Mouse (Mus musculus): ENCODE data around the gene Tap1. TPM values are rescaled to one million over a fixed set of nuclear protein-coding genes. Genes with fewer than 3 reads are reported as not detected.
A peak's percentile ranks its signal among the peaks of the same experiment; 100 is the strongest.

Tap1 gene
- polyA plus RNA-seq, 1 experiment from 2014 or later: 1.9 TPM

DNA sequence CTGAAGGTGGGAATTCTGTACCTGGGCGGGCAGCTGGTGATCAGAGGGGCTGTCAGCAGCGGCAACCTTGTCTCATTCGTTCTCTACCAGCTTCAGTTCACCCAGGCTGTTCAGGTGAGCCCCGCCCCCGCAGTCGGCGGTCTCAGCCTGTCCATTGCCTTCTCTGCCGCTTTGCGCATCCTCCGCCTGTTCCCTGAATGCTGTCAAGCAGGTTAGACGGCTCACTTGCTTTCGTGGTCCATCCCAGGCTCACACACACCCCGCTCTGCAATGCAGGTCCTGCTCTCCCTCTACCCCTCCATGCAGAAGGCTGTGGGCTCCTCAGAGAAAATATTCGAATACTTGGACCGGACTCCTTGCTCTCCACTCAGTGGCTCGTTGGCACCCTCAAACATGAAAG, 5.5 kb downstream of the Tap1 start:
- Histone ChIP-seq H3K9ac (ENCODE audit: low read length) (no peak overlapping the region), H3K9me3 (ENCODE audit: control insufficient read depth, low read length) (no peaks in the 10 kb centered on the region), H3K4me1 (ENCODE audit: control insufficient read depth in 2 of 2, insufficient read depth in 2 of 2, low read length in 2 of 2) (peaks cover 7 to 14% of the 10 kb centered on the region in 2 experiments; a peak in 3 of 4 replicates), H3K4me3 (ENCODE audit: control insufficient read depth in 1 of 2, insufficient read depth in 1 of 2, low read depth in 1 of 2, low read length in 2 of 2) (no peak overlapping the region), H3K27me3 (ENCODE audit: control insufficient read depth, insufficient read depth, low read length) (peaks cover 91% of the 10 kb centered on the region), H3K36me3 (ENCODE audit: control insufficient read depth, insufficient read depth, low read length) (no peaks in the 10 kb centered on the region), H3K4me2 (ENCODE audit: low read length) (no peak overlapping the region), H3K27ac (replicated peaks in 1 of 2; ENCODE audit: control insufficient read depth in 1 of 2, insufficient read depth in 1 of 2, low read depth in 2 of 2, low read length in 2 of 2) (no peak overlapping the region)
- no peak for ATAC-seq (ENCODE audit: insufficient number of reproducible peaks, insufficient read depth, low FRiP score, low read depth)
- 20% methylated on average over 16 of the region's 16 CpGs for WGBS

DNA sequence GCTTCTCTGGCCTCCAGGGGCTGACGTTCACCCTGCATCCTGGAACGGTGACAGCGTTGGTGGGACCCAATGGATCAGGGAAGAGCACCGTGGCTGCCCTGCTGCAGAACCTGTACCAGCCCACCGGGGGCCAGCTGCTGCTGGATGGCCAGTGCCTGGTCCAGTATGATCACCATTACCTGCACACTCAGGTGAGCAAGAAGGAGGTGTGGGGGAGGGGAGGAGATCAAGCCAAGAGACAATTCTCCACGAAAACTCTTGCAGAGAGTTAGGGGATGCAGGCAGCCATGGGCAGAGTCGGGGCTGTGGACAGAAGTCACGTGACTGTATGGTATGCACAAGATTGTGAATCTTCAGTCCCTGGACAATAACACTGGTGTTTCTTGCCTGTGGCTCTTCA, 6.1 kb downstream of the Tap1 start:
- Histone ChIP-seq H3K36me3 (ENCODE audit: control insufficient read depth, insufficient read depth, low read length) (no peaks in the 10 kb centered on the region), H3K9ac (ENCODE audit: low read length) (no peak overlapping the region), H3K4me1 (ENCODE audit: control insufficient read depth in 2 of 2, insufficient read depth in 2 of 2, low read length in 2 of 2) (peaks cover 4 to 16% of the 10 kb centered on the region in 2 experiments; a peak in 3 of 4 replicates), H3K27ac (replicated peaks in 1 of 2; ENCODE audit: control insufficient read depth in 1 of 2, insufficient read depth in 1 of 2, low read depth in 2 of 2, low read length in 2 of 2) (no peak overlapping the region), H3K4me3 (ENCODE audit: control insufficient read depth in 1 of 2, insufficient read depth in 1 of 2, low read depth in 1 of 2, low read length in 2 of 2) (no peak overlapping the region), H3K4me2 (ENCODE audit: low read length) (no peak overlapping the region), H3K9me3 (ENCODE audit: control insufficient read depth, low read length) (no peaks in the 10 kb centered on the region), H3K27me3 (ENCODE audit: control insufficient read depth, insufficient read depth, low read length) (peaks cover 98% of the 10 kb centered on the region)
- WGBS: 39% methylated on average over 8 of the region's 8 CpGs
- ATAC-seq (ENCODE audit: insufficient number of reproducible peaks, insufficient read depth, low FRiP score, low read depth): no peak

DNA sequence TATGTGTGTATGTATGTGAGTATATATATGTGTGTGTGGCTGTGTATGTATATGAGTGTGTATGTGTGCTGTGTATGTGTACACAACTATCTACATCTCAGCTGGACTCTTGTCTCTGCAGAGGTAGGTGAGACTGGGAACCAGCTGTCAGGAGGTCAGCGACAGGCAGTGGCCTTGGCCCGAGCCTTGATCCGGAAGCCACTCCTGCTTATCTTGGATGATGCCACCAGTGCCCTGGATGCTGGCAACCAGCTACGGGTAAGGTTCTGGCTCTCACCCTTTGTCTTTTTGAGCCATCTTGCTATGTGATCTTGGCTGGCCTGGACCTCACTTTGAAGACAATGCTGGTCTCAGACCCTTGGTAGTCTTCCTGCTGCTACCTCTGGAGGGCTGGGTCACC, 7.4 kb downstream of the Tap1 start:
- Histone ChIP-seq H3K4me1 (ENCODE audit: control insufficient read depth in 2 of 2, insufficient read depth in 2 of 2, low read length in 2 of 2) (peaks cover 4 to 16% of the 10 kb centered on the region in 2 experiments; a peak in 3 of 4 replicates), H3K4me3 (ENCODE audit: control insufficient read depth in 1 of 2, insufficient read depth in 1 of 2, low read depth in 1 of 2, low read length in 2 of 2) (no peak overlapping the region), H3K27me3 (ENCODE audit: control insufficient read depth, insufficient read depth, low read length) (peaks cover 98% of the 10 kb centered on the region), H3K36me3 (ENCODE audit: control insufficient read depth, insufficient read depth, low read length) (no peaks in the 10 kb centered on the region), H3K9me3 (ENCODE audit: control insufficient read depth, low read length) (no peaks in the 10 kb centered on the region), H3K27ac (replicated peaks in 1 of 2; ENCODE audit: control insufficient read depth in 1 of 2, insufficient read depth in 1 of 2, low read depth in 2 of 2, low read length in 2 of 2) (no peak overlapping the region), H3K4me2 (ENCODE audit: low read length) (no peak overlapping the region), H3K9ac (ENCODE audit: low read length) (no peak overlapping the region)
- ATAC-seq (ENCODE audit: insufficient number of reproducible peaks, insufficient read depth, low FRiP score, low read depth): no peak
- 66% methylated on average over 4 of the region's 4 CpGs for WGBS

DNA sequence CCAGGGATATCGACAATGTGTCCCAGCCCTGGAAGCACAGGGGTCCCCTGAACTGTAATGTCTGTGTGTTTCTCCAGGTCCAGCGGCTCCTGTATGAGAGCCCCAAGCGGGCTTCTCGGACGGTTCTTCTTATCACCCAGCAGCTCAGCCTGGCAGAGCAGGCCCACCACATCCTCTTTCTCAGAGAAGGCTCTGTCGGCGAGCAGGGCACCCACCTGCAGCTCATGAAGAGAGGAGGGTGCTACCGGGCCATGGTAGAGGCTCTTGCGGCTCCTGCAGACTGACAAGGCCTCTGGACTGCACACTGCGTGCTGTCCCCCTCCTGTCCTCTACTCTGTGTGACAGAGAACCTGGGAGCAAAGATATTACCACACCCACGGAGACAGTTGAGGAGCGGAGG, 9.1 kb downstream of the Tap1 start:
- H3K4me2 ChIP-seq (ENCODE audit: low read length): no peak overlapping the region
- ATAC-seq (ENCODE audit: insufficient number of reproducible peaks, insufficient read depth, low FRiP score, low read depth): no peak
- no peak overlapping the region for H3K27ac ChIP-seq (replicated peaks in 1 of 2; ENCODE audit: control insufficient read depth in 1 of 2, insufficient read depth in 1 of 2, low read depth in 2 of 2, low read length in 2 of 2)

DNA sequence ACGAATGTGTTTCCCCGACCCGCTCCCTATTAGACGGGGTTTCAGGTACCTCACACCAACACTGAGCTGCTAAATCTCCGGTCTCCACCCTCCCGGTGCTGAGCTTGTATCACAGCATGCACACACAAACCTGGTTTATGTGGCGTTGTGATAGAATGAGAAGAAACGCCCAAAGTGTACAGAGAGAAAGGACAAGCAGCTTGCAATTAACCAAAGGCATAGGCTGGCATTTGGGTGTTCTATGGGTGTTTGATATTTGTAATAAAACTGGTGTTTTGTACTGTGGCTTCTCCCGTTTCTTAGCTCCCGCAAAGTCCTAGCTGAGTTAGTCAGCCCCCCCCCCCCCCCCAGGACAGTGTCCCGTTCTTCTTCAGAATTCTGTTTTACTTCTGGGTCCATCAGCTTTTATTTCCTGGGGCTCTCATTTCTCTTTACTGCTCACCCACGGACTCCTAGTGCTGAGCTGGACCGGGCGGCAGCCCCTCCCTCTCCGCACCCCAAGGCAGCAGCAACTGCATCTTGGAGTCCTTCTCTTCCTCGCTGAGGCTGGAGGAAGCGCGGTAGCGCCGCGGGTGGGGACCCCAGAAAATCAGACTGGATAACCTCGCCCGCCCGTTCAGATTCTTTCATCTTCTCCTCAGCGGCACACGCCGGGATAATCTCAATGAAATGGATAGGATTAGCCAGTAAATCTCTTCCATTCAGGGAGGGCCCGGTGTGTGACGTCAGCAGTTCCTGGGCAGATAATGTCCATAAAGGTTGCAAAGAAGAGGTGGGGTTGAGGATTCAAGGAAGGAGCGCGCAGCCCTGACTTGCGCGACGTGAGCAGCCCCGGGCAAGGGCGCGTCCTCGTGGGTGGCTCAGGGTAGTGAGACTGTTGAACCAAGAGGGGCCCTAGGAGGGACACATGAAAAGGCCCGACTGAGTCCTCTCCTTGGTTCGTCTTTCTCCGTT, 9.9 kb downstream of the Tap1 start, which contains the start of gene Psmb8:
Psmb8 (plus strand) TSS at position 781 of the 954 bp plus-strand sequence.
- Histone ChIP-seq H3K27ac (replicated peaks in 1 of 2; ENCODE audit: control insufficient read depth in 1 of 2, insufficient read depth in 1 of 2, low read depth in 2 of 2, low read length in 2 of 2) (no peak within 1 kb of the TSS), H3K9ac (ENCODE audit: low read length) (peak within 1 kb of the TSS; percentile 61), H3K4me2 (ENCODE audit: low read length) (peak within 1 kb of the TSS; percentile 76), H3K27me3 (ENCODE audit: control insufficient read depth, insufficient read depth, low read length) (peaks cover 88% of the 10 kb centered on the region), H3K9me3 (ENCODE audit: control insufficient read depth, low read length) (no peaks in the 10 kb centered on the region), H3K4me1 (ENCODE audit: control insufficient read depth in 2 of 2, insufficient read depth in 2 of 2, low read length in 2 of 2) (peaks cover 4 to 16% of the 10 kb centered on the region in 2 experiments; a peak in 3 of 4 replicates), H3K4me3 (ENCODE audit: control insufficient read depth in 1 of 2, insufficient read depth in 1 of 2, low read depth in 1 of 2, low read length in 2 of 2) (peak within 1 kb of the TSS; percentile 43 to 44), H3K36me3 (ENCODE audit: control insufficient read depth, insufficient read depth, low read length) (no peaks in the 10 kb centered on the region)
- WGBS: 5% methylated on average over 41 of the region's 41 CpGs
- peak; percentile 66 for ATAC-seq (ENCODE audit: insufficient number of reproducible peaks, insufficient read depth, low FRiP score, low read depth)

More for the DNA sequence above, 9.1 kb downstream of the Tap1 start:
- peaks cover 4 to 16% of the 10 kb centered on the region in 2 experiments; a peak in 3 of 4 replicates for H3K4me1 ChIP-seq (ENCODE audit: control insufficient read depth in 2 of 2, insufficient read depth in 2 of 2, low read length in 2 of 2)
- peaks cover 92% of the 10 kb centered on the region for H3K27me3 ChIP-seq (ENCODE audit: control insufficient read depth, insufficient read depth, low read length)
- WGBS: 24% methylated on average over 12 of the region's 12 CpGs
- H3K36me3 ChIP-seq (ENCODE audit: control insufficient read depth, insufficient read depth, low read length): no peaks in the 10 kb centered on the region
- H3K4me3 ChIP-seq (ENCODE audit: control insufficient read depth in 1 of 2, insufficient read depth in 1 of 2, low read depth in 1 of 2, low read length in 2 of 2): no peak overlapping the region; a peak in 1 of 4 replicates
- no peak overlapping the region for H3K9ac ChIP-seq (ENCODE audit: low read length)
- no peaks in the 10 kb centered on the region for H3K9me3 ChIP-seq (ENCODE audit: control insufficient read depth, low read length)

DNA sequence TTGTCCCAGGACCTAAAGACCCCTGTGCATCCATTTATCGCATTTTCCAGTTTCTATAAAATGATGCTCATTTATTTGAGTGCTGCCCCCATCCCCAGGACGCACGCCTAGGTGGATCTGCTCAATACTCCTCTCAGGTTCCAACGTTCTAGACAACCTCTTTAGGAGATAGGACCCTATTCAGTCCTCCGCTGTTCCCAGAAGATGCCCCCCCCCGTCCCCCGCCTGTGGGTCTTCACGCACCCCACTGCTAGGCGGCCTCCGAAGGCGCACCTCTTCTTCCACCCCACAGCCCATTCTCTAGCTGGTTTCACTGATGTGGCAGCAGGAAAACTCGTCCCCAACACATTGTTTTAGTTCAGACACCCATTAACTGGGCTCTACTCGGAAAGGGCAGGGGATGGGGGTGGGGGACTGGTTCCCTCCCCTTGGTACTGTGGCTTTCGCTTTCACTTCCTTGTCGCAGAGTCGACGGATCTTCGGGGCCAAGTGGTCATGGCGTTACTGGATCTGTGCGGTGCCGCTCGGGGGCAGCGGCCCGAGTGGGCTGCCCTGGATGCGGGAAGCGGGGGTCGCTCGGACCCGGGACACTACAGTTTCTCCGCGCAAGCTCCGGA, 10.7 kb downstream of the Tap1 start:
- 3% methylated on average over 32 of the region's 32 CpGs for WGBS
- peaks cover 4 to 16% of the 10 kb centered on the region in 2 experiments; a peak in 3 of 4 replicates for H3K4me1 ChIP-seq (ENCODE audit: control insufficient read depth in 2 of 2, insufficient read depth in 2 of 2, low read length in 2 of 2)
- peak overlapping the region; percentile 43 to 44 for H3K4me3 ChIP-seq (ENCODE audit: control insufficient read depth in 1 of 2, insufficient read depth in 1 of 2, low read depth in 1 of 2, low read length in 2 of 2)
- no peak overlapping the region for H3K27ac ChIP-seq (replicated peaks in 1 of 2; ENCODE audit: control insufficient read depth in 1 of 2, insufficient read depth in 1 of 2, low read depth in 2 of 2, low read length in 2 of 2)
- no peaks in the 10 kb centered on the region for H3K36me3 ChIP-seq (ENCODE audit: control insufficient read depth, insufficient read depth, low read length)
- ATAC-seq (ENCODE audit: insufficient number of reproducible peaks, insufficient read depth, low FRiP score, low read depth): no peak
- peaks cover 83% of the 10 kb centered on the region for H3K27me3 ChIP-seq (ENCODE audit: control insufficient read depth, insufficient read depth, low read length)
- no peaks in the 10 kb centered on the region for H3K9me3 ChIP-seq (ENCODE audit: control insufficient read depth, low read length)
- peak overlapping the region; percentile 76 for H3K4me2 ChIP-seq (ENCODE audit: low read length)
- H3K9ac ChIP-seq (ENCODE audit: low read length): peak overlapping the region; percentile 61

DNA sequence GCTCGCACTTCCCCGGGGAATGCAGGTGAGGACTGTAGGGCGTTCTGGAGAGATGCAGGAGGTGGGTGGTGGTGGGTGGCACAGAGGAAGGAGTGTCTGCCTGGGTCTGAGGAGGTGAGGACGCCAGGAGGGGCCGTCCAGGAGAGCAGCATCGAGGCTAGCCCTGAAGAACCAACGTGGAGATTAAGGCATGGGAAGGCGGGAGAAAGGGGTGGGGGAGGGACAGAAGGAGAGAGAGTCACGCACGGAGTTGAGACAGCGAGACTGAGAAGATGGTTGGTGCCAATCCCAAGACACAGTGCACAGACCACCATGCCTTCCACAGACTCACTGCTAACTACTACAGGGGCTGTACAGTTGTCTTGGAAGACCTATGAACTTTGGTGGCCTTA, 11.2 kb downstream of the Tap1 start:
- 10% methylated on average over 11 of the region's 11 CpGs for WGBS
- Histone ChIP-seq H3K9ac (ENCODE audit: low read length) (peak overlapping the region; percentile 61), H3K4me3 (ENCODE audit: control insufficient read depth in 1 of 2, insufficient read depth in 1 of 2, low read depth in 1 of 2, low read length in 2 of 2) (peak overlapping the region; percentile 43 to 44), H3K27me3 (ENCODE audit: control insufficient read depth, insufficient read depth, low read length) (peaks cover 80% of the 10 kb centered on the region), H3K27ac (replicated peaks in 1 of 2; ENCODE audit: control insufficient read depth in 1 of 2, insufficient read depth in 1 of 2, low read depth in 2 of 2, low read length in 2 of 2) (no peak overlapping the region), H3K9me3 (ENCODE audit: control insufficient read depth, low read length) (no peaks in the 10 kb centered on the region), H3K4me1 (ENCODE audit: control insufficient read depth in 2 of 2, insufficient read depth in 2 of 2, low read length in 2 of 2) (peaks cover 4 to 16% of the 10 kb centered on the region in 2 experiments; a peak in 3 of 4 replicates), H3K4me2 (ENCODE audit: low read length) (peak overlapping the region; percentile 76), H3K36me3 (ENCODE audit: control insufficient read depth, insufficient read depth, low read length) (no peaks in the 10 kb centered on the region)
- no peak for ATAC-seq (ENCODE audit: insufficient number of reproducible peaks, insufficient read depth, low FRiP score, low read depth)
